Mouse (Mus musculus) yolk sac, embryonic 10.5 days (tissue): ENCODE measurements around the gene Fkbp11.

Experiments used
- DNase-seq: peaks from one replicate; pipeline ENCODE4 v3.0.0-alpha.2; 2017; ENCODE audit warnings: low spot score

Gene Fkbp11

GRCm38 (mm10) chr15:98692171-98692715 lies 35.8 kb downstream of the Fkbp11 start:
- DNase-seq: peak; percentile 58

GRCm38 (mm10) chr15:98691486-98692147 lies 36.4 kb downstream of the Fkbp11 start:
- DNase-seq: no peak

GRCm38 (mm10) chr15:98689682-98690081 lies 38.3 kb downstream of the Fkbp11 start:
- DNase-seq: no peak

GRCm38 (mm10) chr15:98685926-98686325 lies 42.1 kb downstream of the Fkbp11 start:
- DNase-seq: no peak

GRCm38 (mm10) chr15:98683746-98684145 lies 44.3 kb downstream of the Fkbp11 start:
- no peak for DNase-seq

GRCm38 (mm10) chr15:98683177-98683576 lies 44.8 kb downstream of the Fkbp11 start:
- peak; percentile 49 for DNase-seq

- DNase-seq: no peak
These were observed 46.4 kb downstream of the Fkbp11 start for GRCm38 (mm10) chr15:98681633-98682032.

- no peak for DNase-seq
These were observed 47.3 kb downstream of the Fkbp11 start for GRCm38 (mm10) chr15:98680660-98681059.

GRCm38 (mm10) chr15:98677977-98678376 lies 50.0 kb downstream of the Fkbp11 start:
- no peak for DNase-seq

GRCm38 (mm10) chr15:98676940-98677728 lies 50.9 kb downstream of the Fkbp11 start, which contains the start of gene Rnd1:
TSS of gene Rnd1 (minus strand) at chr15:98677461.
- DNase-seq: peak; percentile 81

GRCm38 (mm10) chr15:98676471-98676870 lies 51.5 kb downstream of the Fkbp11 start:
- DNase-seq: no peak

GRCm38 (mm10) chr15:98675634-98676250 lies 52.3 kb downstream of the Fkbp11 start:
- no peak for DNase-seq

- no peak for DNase-seq
These were observed 52.9 kb downstream of the Fkbp11 start for GRCm38 (mm10) chr15:98674994-98675545.
